Mouse (Mus musculus): ENCODE measurements around the gene Lrp6. TPM values are rescaled to one million over a fixed set of nuclear protein-coding genes. Genes with fewer than 3 reads are reported as not detected.

Lrp6 gene
- total and polyA plus RNA-seq, 3 experiments, result 18.5 to 75.2 (median 74.3) TPM

GRCm38 (mm10) chr6:134554230-134554629 lies 12.5 kb downstream of the Lrp6 start:
- ATAC-seq (ENCODE audit: extremely low read depth, insufficient number of reproducible peaks, low FRiP score, poor library complexity, severe bottlenecking) (no peak), DNase-seq (ENCODE audit: low spot score) (no peak)
- H3K36me3 ChIP-seq (replicated peaks), result peaks cover 12% of the 10 kb centered on the region
- H3K27me3 ChIP-seq (ENCODE audit: insufficient read depth, low read length), result no peaks in the 10 kb centered on the region
- no peak overlapping the region for H3K4me3 ChIP-seq (ENCODE audit: low read depth, low read length)
- peaks cover 55% of the 10 kb centered on the region for H3K4me1 ChIP-seq (ENCODE audit: insufficient read depth, low read depth, low read length)
- no peak for TF ChIP-seq GATA1 (IDR thresholded peaks at IDR 0.05; ENCODE audit: borderline replicate concordance, low read length)
- TF ChIP-seq TAL1 (conservative IDR thresholded peaks at IDR 0.05; ENCODE audit: low read depth, low read length), result no peak
- no peaks in the 10 kb centered on the region for H3K9me3 ChIP-seq (replicated peaks)

- Histone ChIP-seq H3K4me3 (ENCODE audit: low read depth, low read length) (no peak overlapping the region), H3K4me1 (ENCODE audit: insufficient read depth, low read depth, low read length) (peaks cover 48% of the 10 kb centered on the region), H3K9me3 (replicated peaks) (no peaks in the 10 kb centered on the region), H3K27me3 (ENCODE audit: insufficient read depth, low read length) (no peaks in the 10 kb centered on the region), H3K36me3 (replicated peaks) (peaks cover 20% of the 10 kb centered on the region)
- DNase-seq (ENCODE audit: low spot score), result no peak
- ATAC-seq (ENCODE audit: extremely low read depth, insufficient number of reproducible peaks, low FRiP score, poor library complexity, severe bottlenecking), result peak; percentile 1; the same call in 1 of the 2 replicates
- TF ChIP-seq TAL1 (conservative IDR thresholded peaks at IDR 0.05; ENCODE audit: low read depth, low read length) (no peak), POLR2AphosphoS5 (IDR thresholded peaks at IDR 0.05; ENCODE audit: insufficient replicate concordance, low read depth, low read length) (no peak), GATA1 (IDR thresholded peaks at IDR 0.05; ENCODE audit: borderline replicate concordance, low read length) (no peak), CTCF (IDR thresholded peaks at IDR 0.05; ENCODE audit: low read depth, low read length) (no peak), GATA2 (IDR thresholded peaks at IDR 0.05; ENCODE audit: borderline replicate concordance, low read depth, low read length) (no peak)
These were observed 15.8 kb downstream of the Lrp6 start for GRCm38 (mm10) chr6:134551007-134551406.

- no peak for ATAC-seq (ENCODE audit: extremely low read depth, insufficient number of reproducible peaks, low FRiP score, poor library complexity, severe bottlenecking)
- no peaks in the 10 kb centered on the region for H3K27me3 ChIP-seq (ENCODE audit: insufficient read depth, low read length)
- no peak for DNase-seq (ENCODE audit: low spot score)
- H3K4me3 ChIP-seq (ENCODE audit: low read depth, low read length), result no peak overlapping the region
- H3K36me3 ChIP-seq (replicated peaks), result peaks cover 19% of the 10 kb centered on the region
- H3K9me3 ChIP-seq (replicated peaks), result no peaks in the 10 kb centered on the region
- peaks cover 45% of the 10 kb centered on the region for H3K4me1 ChIP-seq (ENCODE audit: insufficient read depth, low read depth, low read length)
- TF ChIP-seq POLR2AphosphoS5 (IDR thresholded peaks at IDR 0.05; ENCODE audit: insufficient replicate concordance, low read depth, low read length), result no peak
- no peak for TF ChIP-seq GATA2 (IDR thresholded peaks at IDR 0.05; ENCODE audit: borderline replicate concordance, low read depth, low read length)
- TF ChIP-seq GATA1 (IDR thresholded peaks at IDR 0.05; ENCODE audit: borderline replicate concordance, low read length), result no peak
- no peak for TF ChIP-seq TAL1 (conservative IDR thresholded peaks at IDR 0.05; ENCODE audit: low read depth, low read length)
- no peak for TF ChIP-seq CTCF (IDR thresholded peaks at IDR 0.05; ENCODE audit: low read depth, low read length)
These were observed 16.4 kb downstream of the Lrp6 start for GRCm38 (mm10) chr6:134550396-134550795.

- Histone ChIP-seq H3K4me1 (ENCODE audit: insufficient read depth, low read depth, low read length) (peaks cover 57% of the 10 kb centered on the region), H3K4me3 (ENCODE audit: low read depth, low read length) (no peak overlapping the region), H3K27me3 (ENCODE audit: insufficient read depth, low read length) (no peaks in the 10 kb centered on the region), H3K9me3 (replicated peaks) (peaks cover 2% of the 10 kb centered on the region; the same call in 1 of the 2 replicates), H3K36me3 (replicated peaks) (peaks cover 27% of the 10 kb centered on the region)
- no peak for DNase-seq (ENCODE audit: low spot score)
- ATAC-seq (ENCODE audit: extremely low read depth, insufficient number of reproducible peaks, low FRiP score, poor library complexity, severe bottlenecking), result no peak; the same call in 1 of the 2 replicates
- TF ChIP-seq GATA2 (IDR thresholded peaks at IDR 0.05; ENCODE audit: borderline replicate concordance, low read depth, low read length), result no peak
- TF ChIP-seq POLR2AphosphoS5 (IDR thresholded peaks at IDR 0.05; ENCODE audit: insufficient replicate concordance, low read depth, low read length), result no peak
- TF ChIP-seq CTCF (IDR thresholded peaks at IDR 0.05; ENCODE audit: low read depth, low read length), result no peak
- no peak for TF ChIP-seq TAL1 (conservative IDR thresholded peaks at IDR 0.05; ENCODE audit: low read depth, low read length)
- no peak for TF ChIP-seq GATA1 (IDR thresholded peaks at IDR 0.05; ENCODE audit: borderline replicate concordance, low read length)
These were observed 21.9 kb downstream of the Lrp6 start for GRCm38 (mm10) chr6:134544843-134545242.

GRCm38 (mm10) chr6:134544093-134544492 lies 22.7 kb downstream of the Lrp6 start:
- H3K4me1 ChIP-seq (ENCODE audit: insufficient read depth, low read depth, low read length), result peaks cover 54% of the 10 kb centered on the region
- peaks cover 2% of the 10 kb centered on the region; the same call in 1 of the 2 replicates for H3K9me3 ChIP-seq (replicated peaks)
- DNase-seq (ENCODE audit: low spot score), result no peak
- no peaks in the 10 kb centered on the region for H3K27me3 ChIP-seq (ENCODE audit: insufficient read depth, low read length)
- TF ChIP-seq GATA1 (IDR thresholded peaks at IDR 0.05; ENCODE audit: borderline replicate concordance, low read length) (no peak), CTCF (IDR thresholded peaks at IDR 0.05; ENCODE audit: low read depth, low read length) (no peak), TAL1 (conservative IDR thresholded peaks at IDR 0.05; ENCODE audit: low read depth, low read length) (no peak), POLR2AphosphoS5 (IDR thresholded peaks at IDR 0.05; ENCODE audit: insufficient replicate concordance, low read depth, low read length) (no peak), GATA2 (IDR thresholded peaks at IDR 0.05; ENCODE audit: borderline replicate concordance, low read depth, low read length) (no peak)
- peak; percentile 35; the same call in 1 of the 2 replicates for ATAC-seq (ENCODE audit: extremely low read depth, insufficient number of reproducible peaks, low FRiP score, poor library complexity, severe bottlenecking)
- peaks cover 25% of the 10 kb centered on the region for H3K36me3 ChIP-seq (replicated peaks)
- H3K4me3 ChIP-seq (ENCODE audit: low read depth, low read length), result no peak overlapping the region

GRCm38 (mm10) chr6:134543607-134544006 lies 23.2 kb downstream of the Lrp6 start:
- Histone ChIP-seq H3K27me3 (ENCODE audit: insufficient read depth, low read length) (no peaks in the 10 kb centered on the region), H3K36me3 (replicated peaks) (peaks cover 22% of the 10 kb centered on the region), H3K4me1 (ENCODE audit: insufficient read depth, low read depth, low read length) (peaks cover 59% of the 10 kb centered on the region), H3K9me3 (replicated peaks) (peaks cover 2% of the 10 kb centered on the region; the same call in 1 of the 2 replicates), H3K4me3 (ENCODE audit: low read depth, low read length) (no peak overlapping the region; the same call in 1 of the 2 replicates)
- DNase-seq (ENCODE audit: low spot score) (no peak), ATAC-seq (ENCODE audit: extremely low read depth, insufficient number of reproducible peaks, low FRiP score, poor library complexity, severe bottlenecking) (no peak)
- TF ChIP-seq CTCF (IDR thresholded peaks at IDR 0.05; ENCODE audit: low read depth, low read length) (no peak), GATA1 (IDR thresholded peaks at IDR 0.05; ENCODE audit: borderline replicate concordance, low read length) (no peak), GATA2 (IDR thresholded peaks at IDR 0.05; ENCODE audit: borderline replicate concordance, low read depth, low read length) (no peak), TAL1 (conservative IDR thresholded peaks at IDR 0.05; ENCODE audit: low read depth, low read length) (no peak), POLR2AphosphoS5 (IDR thresholded peaks at IDR 0.05; ENCODE audit: insufficient replicate concordance, low read depth, low read length) (no peak)
